Mouse (Mus musculus) ES-E14 (cell line): ENCODE results near the gene Sirt2. TPM values are rescaled to one million over a fixed set of nuclear protein-coding genes. Genes with fewer than 3 reads are reported as not detected.

ENCODE experiments used
- DNase-seq: peaks from one replicate; pipeline ENCODE4 v3.0.0-alpha.2; 2013; ENCODE audit warnings: low read depth, low spot score
- H3K27ac ChIP-seq: 2 replicates; pipeline ENCODE4 v1.5.1; 2012; ENCODE audit warnings: low read depth, mild to moderate bottlenecking, low read length, moderate library complexity, mixed read lengths; ENCODE audit not compliant: poor library complexity, insufficient read depth, severe bottlenecking
- H3K36me3 ChIP-seq: 2 replicates; pipeline ENCODE4 v1.6.1; 2012; ENCODE audit warnings: mild to moderate bottlenecking, low read length, moderate library complexity, mixed read lengths; ENCODE audit not compliant: control insufficient read depth, poor library complexity, insufficient read depth, severe bottlenecking
- H3K4me1 ChIP-seq, 2 experiments: fragments of 150-350 bp in 1 of 2; sonication (generic) in 1 of 2; 2 replicates each; pipeline ENCODE4 v1.6.1; 2012; ENCODE audit warnings: low read length in 2 of 2, mild to moderate bottlenecking in 1 of 2, mixed read lengths in 1 of 2; ENCODE audit not compliant: control insufficient read depth in 2 of 2, insufficient read depth in 2 of 2, poor library complexity in 1 of 2
- H3K4me3 ChIP-seq, 2 experiments: fragments of 150-350 bp in 1 of 2; sonication (generic) in 1 of 2; 2 replicates each; pipeline ENCODE4 v1.5.1; 2012; ENCODE audit warnings: low read length in 2 of 2, low read depth in 1 of 2, mild to moderate bottlenecking in 1 of 2, mixed read lengths in 1 of 2; ENCODE audit not compliant: insufficient read depth in 1 of 2, poor library complexity in 1 of 2, severe bottlenecking in 1 of 2
- H3K9ac ChIP-seq: 2 replicates; pipeline ENCODE4 v1.6.1; 2012; ENCODE audit warnings: low read depth, mild to moderate bottlenecking, low read length, mixed read lengths; ENCODE audit not compliant: poor library complexity, insufficient read depth, severe bottlenecking
- H3K9me3 ChIP-seq: fragments of 150-350 bp; sonication (generic); 2 replicates; pipeline ENCODE4 v1.6.1; 2012; ENCODE audit warnings: low read depth, mild to moderate bottlenecking, low read length; ENCODE audit not compliant: control insufficient read depth, insufficient read depth
- CHD2 ChIP-seq: IDR thresholded peaks from 2 replicates; pipeline ENCODE4 v1.6.1; 2014; ENCODE audit warnings: mild to moderate bottlenecking, low read depth, low read length, inconsistent platforms
- HCFC1 ChIP-seq: IDR thresholded peaks from 2 replicates; pipeline ENCODE4 v1.6.1; 2012; ENCODE audit warnings: low read length, inconsistent platforms, borderline replicate concordance; ENCODE audit not compliant: insufficient read depth
- MAFK ChIP-seq: IDR thresholded peaks from 2 replicates; pipeline ENCODE4 v1.6.1; 2014; ENCODE audit warnings: mild to moderate bottlenecking, low read depth, low read length, inconsistent platforms; ENCODE audit not compliant: insufficient read depth
- ZC3H11A ChIP-seq: IDR thresholded peaks from 2 replicates; pipeline ENCODE4 v1.6.1; 2012; ENCODE audit warnings: low read depth, mild to moderate bottlenecking, inconsistent platforms, low read length, borderline replicate concordance
- ZNF384 ChIP-seq: IDR thresholded peaks from 2 replicates; pipeline ENCODE4 v1.6.1; 2012; ENCODE audit warnings: low read depth, low read length, inconsistent platforms
- in situ Hi-C, 2 experiments: fragments of 600-800 bp; cut with MboI; formaldehyde crosslinking; loops; one replicate each; pipeline ENCODE4 v1.15.1; 2025; ENCODE audit warnings: low sequenced_read_pairs in 2 of 2, inconsistent platforms in 1 of 2; ENCODE audit not compliant: unreplicated experiment in 2 of 2
- total RNA-seq: library from RNA; depleted of rRNA; stranded (reverse); fragments of 300-350 nt; gene quantifications from 2 replicates; pipeline ENCODE4 v1.2.3, GENCODE M21; 2012

The Sirt2 gene
- total RNA-seq, 1 experiment, result 14.8 TPM

DNA sequence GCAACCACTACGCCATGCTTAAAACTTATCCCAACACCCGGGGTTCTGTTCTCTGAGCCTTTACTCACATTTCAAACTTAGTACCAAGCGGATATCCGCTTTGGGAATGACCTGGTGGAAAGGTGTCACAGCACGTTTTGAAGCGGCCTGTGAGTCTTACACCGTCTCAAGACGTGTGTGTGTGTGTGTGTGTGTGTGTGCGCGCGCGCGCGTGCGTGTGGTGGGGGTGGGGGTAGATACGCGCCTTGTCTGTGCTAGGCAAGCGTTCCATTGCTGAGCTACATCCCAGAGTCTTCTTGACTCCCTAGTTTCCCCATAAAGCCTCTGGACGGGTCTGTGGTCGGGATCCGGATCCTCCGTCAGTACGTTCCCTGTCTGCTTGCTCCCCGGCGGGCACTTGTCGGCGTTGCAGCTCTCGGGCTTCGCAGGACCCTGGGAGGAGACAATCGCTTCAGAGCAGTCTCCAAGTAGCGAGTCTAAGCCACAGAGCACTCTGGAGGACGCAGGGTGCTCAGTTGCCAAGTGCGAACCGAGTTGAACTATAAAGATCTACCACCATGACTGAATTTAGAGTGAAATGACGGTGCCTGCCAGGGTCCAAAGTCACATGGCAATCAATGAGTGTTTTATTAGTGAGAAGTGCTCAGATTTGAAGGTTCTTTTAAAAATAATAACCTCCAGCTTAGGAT is 43.0 kb downstream of the Sirt2 start:
- TF ChIP-seq HCFC1, result 0 out of 2 replicates have a peak, but pooled peaks have one; percentile 10
- TF ChIP-seq MAFK, result no peak
- Histone ChIP-seq H3K27ac (peak overlapping the region; percentile 98), H3K4me1 (peaks cover 1 to 16% of the 10 kb centered on the region in 2 experiments; a peak in 2 of 4 replicates), H3K4me3 (peak overlapping the region; percentile 88 to 97), H3K9me3 (no peaks in the 10 kb centered on the region), H3K36me3 (peaks cover 27% of the 10 kb centered on the region), H3K9ac (peak overlapping the region; percentile 97)
- DNase-seq, result no peak
- in situ Hi-C loops, result no loop called here

DNA sequence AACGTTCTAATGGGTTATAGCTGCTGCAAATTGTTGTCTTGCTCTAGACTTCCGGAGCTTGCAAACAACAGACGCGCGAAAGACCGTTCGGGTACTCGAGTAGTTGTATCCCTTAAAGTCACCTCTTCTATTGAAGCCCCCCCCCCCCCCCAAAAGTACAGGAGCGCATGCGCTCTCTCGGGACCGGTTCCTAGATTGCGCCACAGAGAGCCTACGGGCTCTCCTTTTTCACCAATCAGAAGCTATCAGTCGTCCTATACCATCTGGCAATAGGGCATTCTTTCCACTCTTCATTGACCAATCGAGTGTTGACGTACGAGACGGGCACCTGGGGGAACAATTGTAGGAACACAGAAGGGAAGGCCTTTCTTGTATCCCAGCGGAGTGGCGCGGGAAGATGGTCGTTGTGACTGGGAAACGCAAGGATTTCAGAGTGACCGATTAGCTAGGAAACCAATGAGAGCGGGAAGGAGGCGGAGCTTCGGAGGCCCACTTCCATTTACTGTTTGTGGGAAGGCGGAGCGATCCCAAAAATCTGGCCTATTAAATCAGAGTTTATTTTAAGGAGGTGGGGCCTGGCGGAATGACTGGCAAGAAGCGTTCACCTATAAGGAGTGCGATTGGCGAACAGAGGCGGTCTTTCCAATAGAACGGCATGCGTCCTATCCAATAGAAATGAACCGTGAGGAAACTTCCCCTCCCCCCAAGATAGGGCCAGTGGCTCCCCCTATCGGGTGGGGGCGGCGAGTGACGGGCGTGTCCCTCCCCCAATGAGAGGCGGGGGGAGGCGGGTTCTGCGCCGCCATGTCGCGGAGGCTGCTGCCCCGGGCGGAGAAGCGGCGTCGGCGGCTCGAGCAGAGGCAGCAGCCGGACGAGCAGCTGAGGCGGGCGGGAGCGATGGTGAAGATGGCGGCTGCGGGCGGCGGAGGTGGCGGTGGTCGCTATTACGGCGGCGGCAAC is 43.9 kb downstream of the Sirt2 start:
- DNase-seq, result peak; percentile 100
- Histone ChIP-seq H3K4me1 (peaks cover 1 to 16% of the 10 kb centered on the region in 2 experiments; a peak in 3 of 4 replicates), H3K27ac (peak overlapping the region; percentile 99), H3K9me3 (no peaks in the 10 kb centered on the region), H3K9ac (peak overlapping the region; percentile 100), H3K36me3 (peaks cover 35% of the 10 kb centered on the region), H3K4me3 (peak overlapping the region; percentile 88 to 97)
- in situ Hi-C loops, result no loop called here
- TF ChIP-seq MAFK, result 0 out of 2 replicates have a peak, but pooled peaks have one; percentile 1
- TF ChIP-seq HCFC1, result peak; percentile 14; the same call in 1 of the 2 replicates
- peak; percentile 95 for TF ChIP-seq CHD2
- TF ChIP-seq ZNF384, result no peak

DNA sequence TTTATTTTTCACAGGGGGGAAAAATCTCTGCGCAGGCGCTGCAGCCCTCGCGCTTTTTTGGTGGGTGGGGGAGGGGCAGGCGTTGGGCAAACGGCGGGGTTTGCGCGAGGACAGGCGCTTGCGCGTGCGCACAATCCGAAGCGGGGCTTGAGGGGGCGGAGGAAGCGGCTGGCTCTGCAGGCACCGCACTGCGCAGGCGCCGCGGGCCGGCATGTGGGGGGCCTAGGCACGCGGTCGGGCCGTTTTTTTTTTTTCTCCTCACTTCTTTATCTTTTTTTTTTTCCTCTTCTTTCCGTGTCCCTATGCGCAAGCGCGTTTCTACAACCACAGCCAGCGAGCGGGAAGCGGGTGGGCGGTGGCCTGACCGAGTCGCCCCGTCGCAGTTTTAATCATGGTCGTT is 44.7 kb downstream of the Sirt2 start:
- H3K9ac ChIP-seq, result peak overlapping the region; percentile 100
- H3K27ac ChIP-seq, result peak overlapping the region; percentile 99
- H3K36me3 ChIP-seq, result peaks cover 43% of the 10 kb centered on the region
- DNase-seq, result peak; percentile 84
- peak; percentile 96 for TF ChIP-seq ZNF384
- no peak for TF ChIP-seq MAFK
- peaks cover 1 to 17% of the 10 kb centered on the region in 2 experiments; a peak in 3 of 4 replicates for H3K4me1 ChIP-seq
- H3K4me3 ChIP-seq, result peak overlapping the region; percentile 74 to 96
- in situ Hi-C loops, result no loop called here
- no peaks in the 10 kb centered on the region for H3K9me3 ChIP-seq

GRCm38 (mm10) chr7:28811640-28812275 is 45.2 kb downstream of the Sirt2 start:
- Histone ChIP-seq H3K27ac (peak overlapping the region; percentile 99), H3K9ac (peak overlapping the region; percentile 100), H3K36me3 (peaks cover 48% of the 10 kb centered on the region), H3K4me3 (peak overlapping the region; percentile 74 to 96), H3K4me1 (peaks cover 1 to 18% of the 10 kb centered on the region in 2 experiments; a peak in 3 of 4 replicates), H3K9me3 (no peaks in the 10 kb centered on the region)
- no peak for DNase-seq
- TF ChIP-seq CHD2 (no peak), MAFK (no peak), HCFC1 (no peak), ZNF384 (no peak), ZC3H11A (no peak)
- in situ Hi-C loops, result no loop called here
